Mouse (Mus musculus) mesoderm, embryonic 11.5 days (tissue): ENCODE results near the gene Stk4.

ENCODE experiments used
- DNase-seq: peaks from one replicate; pipeline ENCODE4 v3.0.0-alpha.2; 2012; ENCODE audit warnings: low read depth, low spot score

Gene Stk4

GRCm38 (mm10) chr2:164079488-164079887 lies 9.4 kb downstream of the Stk4 start:
- no peak for DNase-seq

GRCm38 (mm10) chr2:164081577-164081976 lies 11.5 kb downstream of the Stk4 start:
- no peak for DNase-seq

- no peak for DNase-seq
Measured at GRCm38 (mm10) chr2:164082175-164082574, 12.1 kb downstream of the Stk4 start.

DNA sequence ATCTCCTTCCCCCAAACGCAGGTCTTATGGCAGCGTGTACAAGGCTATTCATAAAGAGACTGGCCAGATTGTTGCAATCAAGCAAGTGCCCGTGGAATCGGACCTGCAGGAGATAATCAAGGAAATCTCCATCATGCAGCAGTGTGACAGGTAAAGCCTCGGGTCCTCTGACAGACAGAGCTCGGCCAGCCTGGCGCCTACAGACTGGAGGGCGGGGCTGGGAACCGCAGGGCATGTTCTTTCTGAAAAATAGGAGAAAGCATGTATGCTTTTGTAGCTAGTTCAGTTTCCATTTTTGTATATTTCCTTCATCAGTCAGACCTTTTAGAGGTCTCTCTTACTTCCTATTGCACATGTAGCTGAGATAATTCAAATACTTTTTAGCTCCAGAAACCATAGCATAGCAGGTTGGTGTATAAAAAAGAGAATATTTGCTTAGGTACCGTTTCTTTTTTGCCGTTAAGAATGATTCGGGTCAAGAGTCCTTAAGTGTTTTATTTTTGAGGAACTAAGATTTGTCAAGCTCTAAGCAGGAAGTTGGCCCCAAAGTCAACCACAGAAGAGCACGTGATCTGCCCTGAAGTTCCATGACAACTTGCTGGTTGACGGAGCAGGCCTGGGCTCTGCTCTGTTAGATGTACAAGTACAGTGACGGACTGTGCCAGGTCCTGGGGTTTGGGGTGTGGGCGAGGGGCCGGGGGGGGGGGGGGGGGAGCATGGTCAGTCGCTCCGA lies 13.7 kb downstream of the Stk4 start:
- DNase-seq: no peak

GRCm38 (mm10) chr2:164084342-164084700 lies 14.2 kb downstream of the Stk4 start:
- no peak for DNase-seq

DNA sequence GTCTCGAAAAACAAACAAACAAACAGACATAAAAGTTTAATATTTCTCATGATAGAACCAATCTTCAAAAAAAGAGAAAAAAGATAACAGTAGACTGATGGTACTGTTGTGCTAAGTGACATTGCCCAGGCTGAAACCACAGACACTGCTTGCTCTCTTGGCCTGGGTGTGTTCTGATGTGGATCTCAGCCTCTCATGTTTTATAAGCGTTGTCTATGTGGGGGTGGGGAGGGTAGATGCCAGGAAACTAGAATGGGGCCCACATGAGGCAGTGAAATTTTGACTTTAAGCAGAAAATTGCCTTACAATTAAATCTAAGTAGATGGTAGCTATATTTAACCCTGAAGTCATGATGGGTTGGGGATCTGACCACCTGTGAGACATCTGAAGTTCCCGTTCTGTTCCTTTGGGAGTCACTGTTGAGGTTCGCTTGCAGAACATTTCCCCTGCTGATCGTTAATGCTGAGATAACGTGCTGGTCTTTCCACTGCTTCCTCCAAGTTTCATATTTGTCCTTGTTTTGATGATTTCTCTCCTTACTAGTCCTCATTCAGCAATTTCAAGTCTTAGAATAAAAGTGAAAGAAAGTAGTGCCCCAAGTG lies 17.4 kb downstream of the Stk4 start:
- no peak for DNase-seq

GRCm38 (mm10) chr2:164089508-164089907 lies 19.4 kb downstream of the Stk4 start:
- DNase-seq: no peak

- no peak for DNase-seq
Measured at GRCm38 (mm10) chr2:164094152-164094551, 24.0 kb downstream of the Stk4 start.

GRCm38 (mm10) chr2:164098603-164099250 lies 28.6 kb downstream of the Stk4 start:
- DNase-seq: no peak

GRCm38 (mm10) chr2:164101936-164102335 lies 31.8 kb downstream of the Stk4 start:
- no peak for DNase-seq

- no peak for DNase-seq
Measured at GRCm38 (mm10) chr2:164102366-164102765, 32.2 kb downstream of the Stk4 start.

DNA sequence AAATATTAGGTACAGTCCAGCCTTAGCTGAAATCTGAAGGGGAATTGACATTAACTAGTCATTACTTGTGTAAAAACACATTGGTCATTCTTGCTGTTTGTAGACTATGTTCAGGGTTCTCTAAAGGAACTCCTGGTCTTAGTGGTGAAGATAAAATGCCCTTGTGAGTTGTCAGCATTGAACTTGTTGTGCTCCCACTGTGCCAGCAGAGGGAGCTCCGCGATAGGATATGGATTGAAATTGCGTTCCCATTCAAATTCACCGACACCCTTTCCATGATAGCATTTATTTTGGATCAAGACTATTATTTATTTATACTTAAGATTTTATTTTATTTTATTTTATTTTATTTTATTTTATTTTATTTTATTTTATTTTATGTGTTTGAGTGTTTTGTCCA lies 33.4 kb downstream of the Stk4 start:
- DNase-seq: peak; percentile 54

- no peak for DNase-seq
Measured at GRCm38 (mm10) chr2:164106287-164107035, 36.3 kb downstream of the Stk4 start.

DNA sequence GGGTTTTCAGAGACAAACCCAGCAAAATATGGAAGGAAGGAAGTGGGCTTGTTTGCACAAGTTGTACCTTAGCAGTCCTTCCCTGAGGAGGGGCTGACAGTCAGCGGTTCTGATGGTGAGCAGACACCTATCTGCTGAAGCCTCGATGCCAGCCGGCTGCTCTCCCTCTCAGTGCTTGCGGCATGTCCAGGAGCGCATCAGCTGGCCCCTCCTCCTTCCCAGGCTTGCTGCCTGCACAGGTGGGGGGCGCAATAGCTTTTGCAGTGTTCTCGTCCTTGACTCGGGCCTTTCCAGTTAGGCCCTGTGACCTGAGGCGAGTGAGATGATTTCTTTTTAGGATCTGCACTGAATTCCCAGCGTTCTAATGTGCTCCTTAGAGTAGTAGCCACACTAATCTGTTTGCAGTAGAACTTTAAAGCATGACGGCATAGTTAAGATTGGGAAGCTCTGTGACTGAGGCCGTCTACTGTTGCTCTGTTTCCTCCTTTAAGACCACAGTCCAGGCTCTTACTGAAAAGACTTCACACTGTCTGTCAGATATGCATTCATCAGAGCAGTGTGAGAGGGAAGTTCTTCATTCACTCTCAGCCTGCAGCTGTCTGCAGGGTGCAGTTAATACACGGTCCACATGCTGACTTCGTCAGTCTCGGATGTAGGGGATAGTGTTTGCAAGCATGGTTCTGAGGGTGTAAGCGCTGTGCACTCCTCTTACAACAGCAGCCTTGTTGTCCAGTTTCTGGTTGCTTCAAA lies 37.2 kb downstream of the Stk4 start:
- peak; percentile 9 for DNase-seq

- DNase-seq: peak; percentile 20
Measured at GRCm38 (mm10) chr2:164108501-164108900, 38.4 kb downstream of the Stk4 start.

DNA sequence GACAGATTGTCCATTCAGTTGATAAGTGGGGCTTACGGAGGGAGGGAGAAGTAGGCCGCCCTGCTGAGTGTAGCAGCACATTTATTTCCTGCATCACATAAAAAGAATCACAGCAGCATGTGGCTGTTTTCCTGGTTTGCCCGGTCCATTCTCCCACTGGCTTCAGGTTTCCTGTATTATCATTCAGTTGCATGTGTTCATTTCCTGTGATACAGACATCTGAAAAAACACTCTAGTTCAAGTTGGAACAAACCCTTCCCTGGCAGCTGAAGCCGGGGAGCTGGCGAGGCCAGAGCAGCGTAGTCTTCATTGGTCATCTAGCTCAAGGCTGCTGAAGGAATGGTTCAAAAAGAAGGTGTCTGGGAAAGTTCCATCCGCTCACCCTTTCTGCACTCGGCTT lies 41.4 kb downstream of the Stk4 start:
- no peak for DNase-seq

- no peak for DNase-seq
Measured at GRCm38 (mm10) chr2:164114051-164114450, 43.9 kb downstream of the Stk4 start.

GRCm38 (mm10) chr2:164115531-164115930 lies 45.4 kb downstream of the Stk4 start:
- no peak for DNase-seq

DNA sequence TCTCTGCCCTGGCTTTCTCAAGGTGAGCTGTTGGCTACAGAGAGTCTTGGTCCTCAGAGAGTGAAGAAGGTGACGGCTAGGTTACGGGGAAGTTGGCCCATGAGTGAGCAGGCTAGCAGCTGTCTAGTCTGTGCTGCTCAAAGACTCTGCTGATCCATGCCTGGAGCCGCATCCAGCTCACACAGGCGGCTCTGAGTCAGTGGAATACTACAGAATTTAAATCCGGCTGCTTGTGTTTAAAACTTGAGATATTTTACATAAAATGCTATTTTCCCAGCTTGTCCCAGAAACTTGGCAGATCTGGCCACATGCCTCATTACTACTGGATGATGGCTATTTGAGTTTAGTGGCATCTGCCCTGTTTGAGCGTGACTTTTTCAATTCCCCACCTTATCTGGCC lies 49.4 kb downstream of the Stk4 start:
- DNase-seq: no peak

DNA sequence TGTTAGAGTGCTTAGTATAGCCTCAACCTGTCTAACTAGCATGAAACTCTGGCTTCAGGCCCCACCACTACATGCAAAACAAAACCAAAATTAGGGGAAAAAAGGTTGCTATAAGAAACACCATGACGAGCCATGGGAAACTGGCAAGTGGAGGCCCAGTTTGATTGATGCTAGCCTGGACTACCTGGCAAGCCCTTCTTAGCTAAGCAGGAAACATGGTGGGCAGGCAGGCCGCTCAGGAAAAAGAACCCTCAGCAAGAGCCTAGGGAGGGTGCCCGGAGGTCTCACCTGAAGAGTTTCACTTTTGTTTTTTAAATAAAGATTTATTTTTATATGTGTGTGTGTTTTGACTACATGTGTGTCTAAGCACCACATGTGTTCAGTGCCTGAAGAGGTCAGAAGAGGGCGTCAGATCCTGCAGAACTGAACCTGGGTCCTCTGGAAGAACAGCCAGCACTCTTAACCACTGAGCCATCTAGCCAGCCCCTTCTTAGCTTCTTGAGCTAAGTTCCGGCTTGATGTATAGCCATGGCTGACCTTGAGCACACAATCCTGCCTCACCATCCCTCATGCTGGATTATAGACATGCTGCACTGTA lies 53.1 kb downstream of the Stk4 start:
- DNase-seq: no peak

GRCm38 (mm10) chr2:164126533-164126955 lies 56.4 kb downstream of the Stk4 start:
- no peak for DNase-seq
